Mouse (Mus musculus) embryonic facial prominence, embryonic 10.5 days (tissue): Measurements from ENCODE around the gene Auts2. TPM values are rescaled to one million over a fixed set of nuclear protein-coding genes. Genes with fewer than 3 reads are reported as not detected.
"Not testable (repeated sequence)": the region's sequence is repeated elsewhere in the genome, so short reads cannot be mapped to it uniquely, and the experiment has no call there.

Experiments
- DNase-seq: peaks from one replicate; pipeline ENCODE4 v3.0.0-alpha.2; 2017; ENCODE audit warnings: low spot score
- H3K27ac ChIP-seq: fragments of 300-500 bp; sonication (generic); replicated peaks from 2 replicates; pipeline ENCODE4 v1.5.1; 2016; ENCODE audit warnings: mild to moderate bottlenecking
- H3K27me3 ChIP-seq: fragments of 300-500 bp; sonication (generic); replicated peaks from 2 replicates; pipeline ENCODE4 v1.6.1; 2016; ENCODE audit warnings: low read depth, mild to moderate bottlenecking; ENCODE audit not compliant: poor library complexity, severe bottlenecking
- H3K36me3 ChIP-seq: fragments of 300-500 bp; sonication (generic); replicated peaks from 2 replicates; pipeline ENCODE4 v1.6.1; 2016; ENCODE audit warnings: mild to moderate bottlenecking, moderate library complexity
- H3K4me1 ChIP-seq: fragments of 300-500 bp; sonication (generic); 2 replicates; pipeline ENCODE4 v1.6.1; 2016
- H3K4me3 ChIP-seq: fragments of 300-500 bp; sonication (generic); 2 replicates; pipeline ENCODE4 v1.5.1; 2016; ENCODE audit warnings: mild to moderate bottlenecking, moderate library complexity
- H3K9me3 ChIP-seq: fragments of 300-500 bp; sonication (generic); 2 replicates; pipeline ENCODE4 v1.6.1; 2016; ENCODE audit warnings: mild to moderate bottlenecking
- WGBS: fragments of 180-500 bp; shearing (Covaris S2); methylation state at CpG from one replicate; pipeline ENCODE4 v1.1.7; 2016; 5-methylcytosine and 5-hydroxymethylcytosine counted together
- polyA plus RNA-seq: library from polyadenylated mRNA; unstranded; fragments of >200 nt; fragmentation: Nextera tagmentation; extraction: Ambion mirVana; gene quantifications from 2 replicates; pipeline ENCODE4 v1.2.1, GENCODE M21; 2016

The Auts2 gene
- polyA plus RNA-seq = 45.6 and 50.0 TPM in 2 replicates

DNA sequence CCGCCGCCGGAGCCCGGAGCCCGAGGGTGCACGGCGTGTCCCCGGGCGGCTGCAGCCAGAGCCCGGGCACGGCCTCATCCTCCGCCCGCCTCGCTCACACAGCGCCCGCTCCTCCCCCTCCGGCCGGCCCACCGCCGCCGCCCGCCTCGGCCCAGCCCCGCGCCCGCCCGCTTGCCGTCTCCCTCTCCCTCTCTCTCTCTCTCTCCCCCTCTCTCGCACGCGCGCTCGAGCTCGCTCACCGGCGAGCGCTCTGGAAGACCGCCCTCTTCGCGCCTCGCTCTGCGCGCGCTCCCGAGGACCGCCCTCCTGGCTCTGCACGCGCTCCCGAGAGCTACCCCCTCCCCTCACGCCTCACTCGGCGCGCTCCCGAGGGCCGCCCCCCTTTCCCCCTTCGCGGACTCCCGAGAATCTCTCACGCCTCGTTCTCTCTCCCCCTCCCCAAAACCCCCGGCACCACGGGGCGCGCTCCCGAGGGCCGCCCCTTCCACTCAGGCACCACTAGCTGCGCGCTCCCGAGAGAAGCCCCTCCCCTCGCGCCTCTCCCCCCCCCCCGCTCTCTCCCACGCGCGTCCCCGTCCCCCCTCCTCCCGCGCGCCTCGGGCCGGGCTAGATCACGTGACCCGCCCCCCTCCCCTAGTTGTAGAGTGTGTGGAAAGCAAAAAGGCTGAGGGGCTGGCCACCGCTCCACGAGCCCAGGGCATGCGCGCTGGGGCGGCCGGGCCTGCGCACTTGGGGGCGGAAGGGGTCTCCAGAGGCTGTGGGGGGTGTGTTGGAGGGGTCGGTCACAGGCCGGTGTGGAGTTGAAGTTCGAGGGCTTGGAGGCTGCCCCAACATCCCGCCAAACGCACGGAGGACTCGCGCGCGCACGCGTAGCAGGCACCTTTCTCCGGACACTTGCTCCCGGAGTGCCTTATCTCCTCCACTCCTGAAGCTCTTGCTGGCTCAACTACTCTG lies at the start of gene Auts2:
Gene Auts2 (minus strand): TSS at position 227 of the 954 bp plus-strand sequence.
- H3K27ac ChIP-seq = peak within 1 kb of the TSS; percentile 95
- peaks cover 36% of the 10 kb centered on the region for H3K4me1 ChIP-seq
- peak within 1 kb of the TSS; percentile 79 for H3K4me3 ChIP-seq
- no peaks in the 10 kb centered on the region for H3K9me3 ChIP-seq
- peak; percentile 96 for DNase-seq
- no peaks in the 10 kb centered on the region for H3K36me3 ChIP-seq
- peaks cover 27% of the 10 kb centered on the region for H3K27me3 ChIP-seq
- under 1% methylated on average over 96 of the region's 105 CpGs for WGBS

DNA sequence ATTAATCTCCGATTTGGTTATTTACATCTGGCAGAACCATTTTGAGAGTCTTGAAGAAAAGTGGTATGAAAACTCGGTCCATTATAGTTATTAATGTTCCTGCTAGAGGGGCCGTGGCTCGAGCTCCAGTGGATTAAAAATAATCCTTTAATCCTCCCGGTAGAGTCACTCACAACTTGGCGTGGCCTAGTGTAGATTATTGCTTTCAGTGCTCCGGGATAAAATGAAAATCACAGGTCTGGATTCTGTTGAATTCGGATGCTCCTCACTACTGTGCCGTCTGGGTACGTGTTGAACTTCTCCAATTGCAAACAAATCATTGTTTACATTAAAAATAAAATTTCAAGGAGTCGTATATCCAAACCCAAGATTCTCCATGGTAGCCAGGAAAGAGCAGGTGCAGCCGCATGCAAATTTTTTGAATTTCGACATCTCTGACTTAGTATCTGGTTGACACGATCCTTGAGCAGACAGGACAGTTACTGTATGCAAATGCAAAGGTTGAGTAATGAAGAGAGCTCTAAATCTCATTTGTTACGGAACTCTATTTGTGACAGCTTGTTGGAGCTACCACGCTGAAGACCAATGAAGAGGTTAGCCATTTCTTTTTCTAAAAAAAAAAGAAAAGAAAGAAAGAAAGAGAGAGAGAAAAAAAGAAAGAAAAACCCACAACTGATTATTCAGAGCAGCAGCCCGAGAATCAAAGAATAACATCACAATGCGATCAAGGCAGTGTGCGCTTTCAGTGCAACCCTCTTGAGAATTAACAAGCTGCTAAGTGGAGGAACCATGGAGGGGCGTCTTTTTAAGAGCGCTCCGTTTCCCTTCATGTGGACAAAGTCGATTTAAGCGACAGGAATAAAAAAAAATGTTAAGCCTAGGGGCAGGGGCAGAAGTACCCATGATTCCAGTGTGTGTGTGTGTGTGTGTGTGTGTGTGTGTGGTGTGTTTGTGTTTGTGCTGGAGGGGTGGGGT lies 48.9 kb upstream of the Auts2 start:
- DNase-seq = no peak
- Histone ChIP-seq H3K4me1 (no peaks in the 10 kb centered on the region), H3K27me3 (no peaks in the 10 kb centered on the region; the same call in 1 of the 2 replicates), H3K27ac (no peak overlapping the region), H3K4me3 (no peak overlapping the region), H3K36me3 (no peaks in the 10 kb centered on the region), H3K9me3 (no peaks in the 10 kb centered on the region)
- WGBS = 87% methylated on average over 24 of the region's 24 CpGs

DNA sequence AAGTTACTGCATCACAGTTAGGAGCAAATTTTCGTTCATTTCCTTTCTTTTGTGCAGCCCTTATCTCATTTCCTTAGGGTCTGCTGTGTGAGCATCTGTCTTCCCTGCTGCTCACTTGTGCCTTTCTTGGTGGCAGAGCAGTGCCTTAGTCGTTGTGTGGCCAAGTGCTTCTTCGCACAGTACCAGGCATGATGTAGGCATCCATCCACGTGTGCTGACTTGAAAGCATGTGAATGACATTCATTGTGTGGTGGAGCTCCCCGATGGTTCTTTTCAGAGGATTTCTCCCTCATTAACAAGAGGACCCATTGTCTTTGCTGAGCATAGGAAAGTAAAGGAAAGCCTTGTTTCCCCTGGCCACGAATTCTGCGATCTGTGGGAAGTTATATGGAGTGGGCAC lies 36.6 kb upstream of the Auts2 start:
- Histone ChIP-seq H3K4me3 (no peak overlapping the region), H3K4me1 (peaks cover 6% of the 10 kb centered on the region; the same call in 1 of the 2 replicates), H3K27me3 (no peaks in the 10 kb centered on the region; the same call in none of the 2 replicates), H3K36me3 (no peaks in the 10 kb centered on the region), H3K9me3 (no peaks in the 10 kb centered on the region), H3K27ac (no peak overlapping the region)
- 34% methylated on average over 7 of the region's 7 CpGs for WGBS
- DNase-seq = no peak

DNA sequence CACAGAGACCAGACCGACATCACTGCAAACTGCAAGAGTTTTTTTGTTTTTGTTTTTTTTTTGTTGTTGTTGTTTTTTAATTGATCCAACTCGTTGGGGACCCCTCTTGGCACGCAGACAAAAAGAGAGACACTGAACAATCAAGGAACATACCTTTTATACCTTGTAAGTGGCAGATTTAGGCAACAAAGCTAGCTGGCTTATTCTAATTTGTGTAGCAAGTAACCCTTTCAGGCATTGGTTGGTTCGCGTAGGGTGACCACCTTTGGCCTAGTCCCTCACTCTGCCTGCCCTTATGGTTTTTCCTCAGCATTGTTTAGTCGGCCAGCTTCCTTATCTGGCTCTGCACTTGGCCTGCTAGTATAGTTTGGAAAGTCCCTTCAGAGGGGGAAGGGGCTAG lies 17.6 kb upstream of the Auts2 start:
- whole genome bisulfite sequencing = 77% methylated on average over 6 of the region's 6 CpGs
- not testable (repeated sequence) for DNase-seq

DNA sequence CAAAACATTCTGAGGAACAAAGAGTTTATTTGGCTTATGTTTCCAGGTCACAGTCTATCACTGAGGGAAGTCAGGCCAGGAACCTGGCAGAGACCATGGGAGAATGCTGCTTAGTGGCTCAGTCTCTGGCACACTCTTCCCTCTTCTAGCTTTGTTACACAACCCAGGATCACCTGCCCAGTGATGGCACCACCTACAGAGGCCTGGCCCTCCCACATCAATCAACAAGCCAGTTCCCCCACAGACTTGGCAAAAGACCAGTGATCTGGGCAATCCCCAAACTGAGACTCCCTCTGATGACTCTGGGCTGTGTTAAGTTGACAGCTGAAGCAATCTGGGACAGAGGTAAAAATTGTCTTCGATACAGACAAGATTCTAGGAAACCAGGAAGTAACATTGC lies 2.6 kb upstream of the Auts2 start:
- H3K27ac ChIP-seq = no peak overlapping the region
- H3K36me3 ChIP-seq = no peaks in the 10 kb centered on the region
- no peak for DNase-seq
- no peaks in the 10 kb centered on the region for H3K9me3 ChIP-seq
- WGBS = 86% methylated on average over 1 of the region's 1 CpGs
- H3K4me3 ChIP-seq = no peak overlapping the region
- H3K4me1 ChIP-seq = peaks cover 21% of the 10 kb centered on the region
- peaks cover 36% of the 10 kb centered on the region for H3K27me3 ChIP-seq

More for the DNA sequence above, 17.6 kb upstream of the Auts2 start:
- not testable (repeated sequence) for H3K4me1 ChIP-seq, H3K27me3 ChIP-seq, H3K4me3 ChIP-seq, H3K36me3 ChIP-seq, H3K9me3 ChIP-seq, H3K27ac ChIP-seq

DNA sequence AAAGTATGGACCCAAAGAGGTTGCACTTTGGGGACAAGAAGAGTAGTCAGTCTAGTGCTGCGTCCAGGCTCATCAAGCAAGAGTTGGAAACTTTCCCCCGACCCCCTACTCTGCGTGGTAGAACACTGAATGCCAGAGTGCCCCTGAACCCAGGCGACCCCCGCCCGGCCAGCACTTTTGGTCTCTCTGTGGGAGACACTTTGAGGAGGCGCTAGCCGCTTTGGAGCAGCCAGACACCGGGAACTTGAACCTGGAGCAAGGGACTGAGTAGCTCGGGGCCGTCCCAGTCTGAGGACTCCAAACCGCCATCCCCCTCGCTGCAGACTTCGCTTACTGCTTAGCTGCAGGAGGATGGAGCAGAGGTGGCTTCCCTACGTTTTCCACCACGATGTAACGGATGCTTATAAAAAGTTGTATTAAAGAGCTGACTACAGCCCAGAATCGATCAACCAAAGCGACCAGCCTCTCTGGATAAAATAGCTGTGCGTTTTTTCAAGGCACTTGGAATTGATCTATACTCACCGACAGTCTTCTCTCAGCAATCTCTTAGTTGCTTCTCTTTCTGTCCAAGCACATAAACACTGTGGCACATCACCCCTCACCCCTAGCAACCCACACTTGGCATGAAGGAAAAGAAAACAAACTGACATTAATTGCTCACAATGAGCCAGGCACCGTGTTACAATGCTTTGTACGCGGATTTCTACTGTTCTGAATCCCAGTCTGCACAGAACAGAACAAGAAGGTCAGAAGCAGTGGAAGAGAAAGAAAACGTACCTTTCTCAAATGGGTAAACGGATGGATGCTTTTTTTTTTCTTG lies 1.2 kb upstream of the Auts2 start:
- Histone ChIP-seq H3K27ac (peak overlapping the region; percentile 95), H3K4me1 (peaks cover 33% of the 10 kb centered on the region), H3K9me3 (no peaks in the 10 kb centered on the region), H3K36me3 (no peaks in the 10 kb centered on the region), H3K27me3 (peaks cover 27% of the 10 kb centered on the region), H3K4me3 (peak overlapping the region; percentile 79)
- peak; percentile 66 for DNase-seq
- 6% methylated on average over 26 of the region's 26 CpGs for WGBS

DNA sequence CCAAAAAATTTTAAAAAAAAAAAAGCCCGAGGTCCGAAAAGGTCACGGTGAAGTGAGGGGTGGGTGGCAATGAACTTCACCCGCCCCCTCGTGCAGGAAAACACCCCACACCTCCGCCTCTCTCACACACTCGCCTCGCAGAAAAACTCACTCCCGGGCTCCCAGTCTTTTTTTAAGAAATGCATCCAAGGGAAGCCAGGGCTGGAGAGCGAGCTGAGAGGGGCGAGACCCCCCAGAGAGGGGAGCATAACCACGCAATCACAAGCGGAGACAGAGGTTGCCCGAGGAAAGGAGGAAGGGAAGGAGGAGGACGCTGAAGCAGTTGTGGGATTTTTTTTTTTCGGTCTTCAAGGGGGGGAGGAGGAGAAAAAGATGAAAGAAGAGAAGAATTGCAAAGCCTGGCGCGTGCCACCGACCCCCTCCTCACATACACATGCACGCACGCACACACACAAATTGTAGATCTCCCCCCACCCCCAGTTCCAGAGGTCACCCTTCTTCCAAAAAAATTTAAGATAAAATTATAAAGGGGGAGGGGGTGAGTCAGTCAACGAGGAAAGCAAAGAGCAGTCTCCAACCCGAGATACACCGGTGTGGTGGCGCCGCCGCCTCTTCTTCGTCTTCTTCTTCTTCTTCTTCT lies 643 bp downstream of the Auts2 start:
- Histone ChIP-seq H3K27ac (peak overlapping the region; percentile 95), H3K4me3 (peak overlapping the region; percentile 79), H3K36me3 (no peaks in the 10 kb centered on the region), H3K27me3 (peaks cover 23% of the 10 kb centered on the region), H3K4me1 (peaks cover 37% of the 10 kb centered on the region), H3K9me3 (no peaks in the 10 kb centered on the region)
- peak; percentile 56 for DNase-seq
- under 1% methylated on average over 28 of the region's 28 CpGs for WGBS

DNA sequence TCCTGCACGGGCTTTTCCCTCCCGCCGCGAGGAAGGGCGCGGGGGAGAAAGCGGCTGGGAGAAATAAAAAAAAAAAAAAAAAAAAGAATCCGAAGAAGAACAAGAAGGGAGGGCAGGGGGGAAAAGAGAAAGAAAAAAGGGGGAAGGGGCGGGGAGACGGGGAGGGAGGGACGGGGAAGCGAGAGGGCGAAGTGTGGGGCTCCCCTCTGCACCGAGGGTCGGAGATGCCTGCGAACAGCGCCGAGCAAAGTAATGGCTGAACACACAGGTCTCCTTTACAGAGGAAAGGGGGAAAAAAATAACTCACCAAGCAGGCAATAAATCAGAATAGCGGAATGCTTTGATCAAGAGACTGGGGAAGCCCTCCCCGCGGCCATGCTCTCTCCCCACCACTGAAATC lies 1.2 kb downstream of the Auts2 start:
- H3K4me1 ChIP-seq = peaks cover 43% of the 10 kb centered on the region
- peak; percentile 63 for DNase-seq
- peak overlapping the region; percentile 95 for H3K27ac ChIP-seq
- no peaks in the 10 kb centered on the region for H3K9me3 ChIP-seq
- H3K27me3 ChIP-seq = peaks cover 17% of the 10 kb centered on the region
- no peaks in the 10 kb centered on the region for H3K36me3 ChIP-seq
- WGBS = under 1% methylated on average over 17 of the region's 21 CpGs
- peak overlapping the region; percentile 79 for H3K4me3 ChIP-seq

DNA sequence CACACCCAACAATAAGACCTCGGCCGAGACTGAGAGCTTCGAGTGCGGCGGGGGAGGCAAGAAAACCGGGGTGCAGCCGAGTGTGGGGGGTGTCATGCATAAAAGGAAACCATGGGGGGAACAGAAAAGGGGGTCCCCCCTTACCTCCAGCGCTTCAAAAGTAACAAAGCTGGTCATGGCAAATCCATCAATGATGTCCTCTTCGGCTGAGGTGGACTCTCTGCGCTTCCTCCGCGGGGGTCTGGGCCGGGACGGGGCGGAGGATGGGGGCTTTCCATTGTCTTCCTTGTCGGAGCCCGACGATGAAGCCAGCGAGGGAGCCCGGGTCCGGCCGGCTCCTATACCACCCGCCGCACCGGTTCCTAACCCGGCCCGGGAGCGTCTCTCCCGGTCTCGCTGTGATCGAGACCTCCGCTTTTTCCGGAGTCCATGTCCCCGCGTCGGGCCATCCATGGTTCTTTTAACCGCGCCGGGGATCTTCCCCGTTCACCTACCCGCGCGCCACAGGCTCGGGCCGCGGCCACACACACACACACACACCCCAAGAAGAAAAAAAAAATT lies 1.7 kb downstream of the Auts2 start:
- WGBS = under 1% methylated on average over 46 of the region's 46 CpGs
- H3K27me3 ChIP-seq = peaks cover 15% of the 10 kb centered on the region
- peak; percentile 64 for DNase-seq
- H3K4me3 ChIP-seq = peak overlapping the region; percentile 79
- peak overlapping the region; percentile 95 for H3K27ac ChIP-seq
- H3K9me3 ChIP-seq = no peaks in the 10 kb centered on the region
- H3K4me1 ChIP-seq = peaks cover 44% of the 10 kb centered on the region
- no peaks in the 10 kb centered on the region for H3K36me3 ChIP-seq

DNA sequence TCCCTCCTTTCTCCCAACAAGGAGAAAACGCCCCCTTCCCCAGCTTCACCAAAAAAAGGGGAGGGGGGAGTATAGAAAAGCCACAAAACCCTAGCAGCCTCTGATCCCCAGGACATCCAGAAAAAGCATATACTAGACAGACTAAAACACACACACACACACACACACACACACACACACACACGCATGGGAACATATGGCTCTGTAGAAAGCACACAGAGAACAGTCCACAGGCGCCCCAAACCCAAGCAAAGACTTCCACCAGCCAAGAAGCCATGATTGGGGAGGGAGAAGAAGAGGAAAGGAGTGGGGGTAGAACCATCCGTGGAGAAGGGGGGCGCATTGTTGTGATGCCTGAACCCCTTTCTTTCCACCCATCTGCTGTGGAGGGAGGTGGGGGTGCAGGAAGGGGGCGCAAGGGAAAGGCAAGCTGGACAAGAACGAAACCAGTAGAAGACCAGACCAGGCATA lies 2.3 kb downstream of the Auts2 start:
- peak; percentile 48 for DNase-seq
- no peaks in the 10 kb centered on the region for H3K9me3 ChIP-seq
- peak overlapping the region; percentile 79 for H3K4me3 ChIP-seq
- peak overlapping the region; percentile 95 for H3K27ac ChIP-seq
- peaks cover 47% of the 10 kb centered on the region for H3K4me1 ChIP-seq
- WGBS = 2% methylated on average over 7 of the region's 7 CpGs
- peaks cover 10% of the 10 kb centered on the region for H3K27me3 ChIP-seq
- H3K36me3 ChIP-seq = no peaks in the 10 kb centered on the region

DNA sequence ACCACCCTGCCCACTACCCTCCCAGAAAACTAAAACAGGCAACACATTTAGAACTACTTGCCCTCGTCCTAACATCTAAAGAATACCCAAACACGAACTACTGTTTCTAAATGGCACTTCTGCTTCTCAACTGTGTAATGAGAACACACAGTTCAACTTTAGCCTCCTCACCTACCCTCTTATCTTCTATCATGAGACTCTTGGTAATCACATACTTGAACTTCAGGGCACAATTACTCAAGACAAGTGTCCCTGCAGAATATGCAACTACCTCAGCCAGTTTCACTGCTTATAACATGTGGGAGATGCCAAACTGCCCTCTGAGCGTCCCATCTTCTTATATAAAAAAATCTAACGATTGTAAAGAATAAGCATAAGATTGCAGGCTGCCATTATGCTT lies 5.7 kb downstream of the Auts2 start:
- H3K36me3 ChIP-seq = no peaks in the 10 kb centered on the region
- H3K27me3 ChIP-seq = no peaks in the 10 kb centered on the region
- DNase-seq = no peak
- H3K27ac ChIP-seq = no peak overlapping the region
- WGBS = 88% methylated on average over 4 of the region's 4 CpGs
- no peaks in the 10 kb centered on the region for H3K9me3 ChIP-seq
- no peak overlapping the region for H3K4me3 ChIP-seq
- peaks cover 43% of the 10 kb centered on the region for H3K4me1 ChIP-seq
